1 mouse cellular context compared by ENCODE assay signal in the genomic region with DNA sequence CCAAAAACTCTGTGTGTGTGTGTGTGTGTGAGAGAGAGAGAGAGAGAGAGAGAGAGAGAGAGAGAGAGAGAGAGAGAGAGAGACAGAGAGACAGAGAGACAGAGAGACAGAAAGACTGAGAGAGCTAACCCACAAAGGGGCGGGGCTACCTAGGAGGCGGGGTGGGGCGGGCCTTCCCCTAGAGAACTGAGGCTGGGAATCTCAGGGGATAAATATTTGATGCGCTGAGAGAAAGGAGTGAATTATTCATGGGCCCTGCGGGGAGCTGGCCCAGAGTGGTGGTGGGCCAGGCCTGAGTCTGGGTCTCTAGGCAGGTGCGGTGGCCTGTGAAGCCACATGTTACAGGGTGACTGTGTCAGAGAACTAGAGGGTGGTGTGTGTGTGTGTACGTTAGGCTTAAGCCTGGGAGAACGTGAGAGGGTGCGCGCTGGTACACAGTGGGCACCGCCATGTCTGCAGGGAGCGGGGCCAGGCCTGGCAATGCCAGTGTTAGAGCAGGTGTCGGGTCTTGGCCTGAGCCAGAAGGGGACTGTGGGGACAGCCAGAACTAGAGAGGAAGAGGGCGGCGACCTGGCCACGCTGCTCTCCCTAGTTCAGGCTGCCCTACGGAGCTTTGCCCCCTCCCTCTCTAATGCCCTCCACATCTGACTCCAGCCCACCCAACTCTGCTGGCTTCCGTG.
TF ChIP-seq lines count a peak whose summit lies in the region.

No protein-coding gene starts in this region.

TF ChIP-seq in CH12.LX, 34 proteins besides CTCF, POLR2A, EP300 and RAD21 (continued from another document):
- TF ChIP-seq MEF2A (IDR thresholded peaks at IDR 0.05; ENCODE audit: borderline replicate concordance, low read depth, low read length) (no peak), ZKSCAN1 (IDR thresholded peaks at IDR 0.05; ENCODE audit: borderline replicate concordance, low read depth, low read length) (no peak), KAT2A (IDR thresholded peaks at IDR 0.05; ENCODE audit: insufficient replicate concordance, low read length) (no peak), SMC3 (IDR thresholded peaks at IDR 0.05; ENCODE audit: low read depth, low read length) (no peak)
